15 mouse cellular contexts compared by ENCODE assay signal in genomic region chr7:64580293-64580692, GRCm38 (mm10).
DNase-seq lines count a peak whose midpoint lies in the region; ATAC-seq and TF ChIP-seq lines count a peak whose summit lies in the region.
"Had no signal": no experiment of that assay in that cellular context is flagged by ENCODE, and none has a peak within 500 bp of the region (broad histone marks: within the 10 kb centered on the region; RNA-seq: fewer than 3 reads in every experiment).

No protein-coding gene starts in this region.

- peaks cover 49% of the 10 kb centered on the region for H3K4me1 ChIP-seq in forebrain, embryonic 13.5 days
- peaks cover 27% of the 10 kb centered on the region for H3K4me1 ChIP-seq in hindbrain, embryonic 15.5 days (replicated peaks)
- H3K4me1 ChIP-seq: stomach, embryonic 15.5 days had no signal

- intact Hi-C loops in gastrocnemius, postnatal 14 days (cut with DNase I; ENCODE audit: low total_unique reads), result no loop called here

- H3K27ac ChIP-seq in layer of hippocampus, adult 2 months, result peak overlapping the region; percentile 67
- H3K27ac ChIP-seq in forebrain, embryonic 13.5 days, result peak overlapping the region; percentile 81
- H3K27ac ChIP-seq in hindbrain, embryonic 15.5 days (replicated peaks), result peak overlapping the region; percentile 34; the same call in 1 of the 2 replicates
- H3K27ac ChIP-seq: liver, embryonic 14.5 days; stomach, embryonic 15.5 days had no signal

- H3K36me3 ChIP-seq in forebrain, embryonic 13.5 days (ENCODE audit: poor library complexity, severe bottlenecking), result 0 out of 2 replicates have a peak, but pooled peaks cover 3% of the 10 kb centered on the region
- no peaks in the 10 kb centered on the region for H3K36me3 ChIP-seq in hindbrain, embryonic 15.5 days
- H3K36me3 ChIP-seq: stomach, embryonic 15.5 days had no signal

- ATAC-seq in forebrain, embryonic 13.5 days, result peak; percentile 54; the same call in 1 of the 2 replicates
- no peak for ATAC-seq in hindbrain, embryonic 15.5 days (ENCODE audit: low FRiP score, low read depth)

- H3K9me3 ChIP-seq in forebrain, embryonic 13.5 days (replicated peaks), result no peaks in the 10 kb centered on the region
- no peaks in the 10 kb centered on the region for H3K9me3 ChIP-seq in hindbrain, embryonic 15.5 days
- H3K9me3 ChIP-seq: stomach, embryonic 15.5 days had no signal

- no peak overlapping the region for H3K4me3 ChIP-seq in layer of hippocampus, adult 2 months
- H3K4me3 ChIP-seq in forebrain, embryonic 13.5 days, result no peak overlapping the region
- H3K4me3 ChIP-seq in hindbrain, embryonic 15.5 days, result no peak overlapping the region
- H3K4me3 ChIP-seq: stomach, embryonic 15.5 days had no signal

- no peak overlapping the region for H3K9ac ChIP-seq in forebrain, embryonic 13.5 days
- no peak overlapping the region for H3K9ac ChIP-seq in hindbrain, embryonic 15.5 days
- H3K9ac ChIP-seq: liver, embryonic 14.5 days; stomach, embryonic 15.5 days had no signal

- DNase-seq in layer of hippocampus, adult 2 months (ENCODE audit: low spot score in 2 of 2), result no peak
- no peak for DNase-seq in layer of hippocampus, adult 11-12 months (ENCODE audit: low spot score)
- peak; percentile 74 for DNase-seq in brain, adult 2 months (ENCODE audit: low read depth, low spot score)
- no peak for DNase-seq in gastrocnemius, postnatal 14 days
- no peak for DNase-seq in ovary, postnatal 36 days (ENCODE audit: low spot score)
- no peak for DNase-seq in layer of hippocampus, adult 18-20 months (ENCODE audit: low spot score in 2 of 2)
- DNase-seq: adrenal gland, postnatal 36 days; cerebellum, adult 11 months; gastrocnemius, postnatal 10 days; kidney, adult 11 months; lung, postnatal 36 days had no signal

- TF ChIP-seq CTCF in layer of hippocampus, adult 2 months (conservative IDR thresholded peaks at IDR 0.05), result no peak

- no peak overlapping the region for H3K4me2 ChIP-seq in forebrain, embryonic 13.5 days
- no peak overlapping the region for H3K4me2 ChIP-seq in hindbrain, embryonic 15.5 days
- H3K4me2 ChIP-seq: stomach, embryonic 15.5 days had no signal

- H3K27me3 ChIP-seq in forebrain, embryonic 13.5 days, result no peaks in the 10 kb centered on the region
- H3K27me3 ChIP-seq in hindbrain, embryonic 15.5 days, result no peaks in the 10 kb centered on the region
- H3K27me3 ChIP-seq: stomach, embryonic 15.5 days had no signal

- WGBS in forebrain, embryonic 13.5 days, result 40% methylated on average over 4 of the region's 4 CpGs
- 46% methylated on average over 4 of the region's 4 CpGs for WGBS in hindbrain, embryonic 15.5 days
